Mouse (Mus musculus): Measurements from ENCODE around the gene Klf7.
"Not testable (repeated sequence)": the region's sequence is repeated elsewhere in the genome, so short reads cannot be mapped to it uniquely, and the experiment has no call there.

Klf7 gene

GRCm38 (mm10) chr1:64121559-64122465 lies at the start of gene Klf7:
Klf7 (minus strand) TSS chr1:64122282.
- DNase-seq (ENCODE audit: low read depth in 1 of 2, low spot score in 2 of 2) = peak; percentile 94 to 95

GRCm38 (mm10) chr1:64164526-64165062 lies 42.5 kb upstream of the Klf7 start:
- DNase-seq (ENCODE audit: low read depth in 1 of 2, low spot score in 2 of 2) = no peak

GRCm38 (mm10) chr1:64158766-64159165 lies 36.7 kb upstream of the Klf7 start:
- DNase-seq (ENCODE audit: low read depth in 1 of 2, low spot score in 2 of 2) = no peak

- DNase-seq (ENCODE audit: low read depth in 1 of 2, low spot score in 2 of 2) = no peak
Measured at GRCm38 (mm10) chr1:64149185-64149584, 27.1 kb upstream of the Klf7 start.

- no peak for DNase-seq (ENCODE audit: low read depth in 1 of 2, low spot score in 2 of 2)
Measured at GRCm38 (mm10) chr1:64142691-64143445, 20.8 kb upstream of the Klf7 start.

GRCm38 (mm10) chr1:64134439-64134838 lies 12.4 kb upstream of the Klf7 start:
- no peak for DNase-seq (ENCODE audit: low read depth in 1 of 2, low spot score in 2 of 2)

GRCm38 (mm10) chr1:64126822-64127221 lies 4.7 kb upstream of the Klf7 start:
- no peak for DNase-seq (ENCODE audit: low read depth in 1 of 2, low spot score in 2 of 2)

- no peak for DNase-seq (ENCODE audit: low read depth in 1 of 2, low spot score in 2 of 2)
Measured at GRCm38 (mm10) chr1:64122466-64122830, 366 bp upstream of the Klf7 start.

GRCm38 (mm10) chr1:64120811-64121515 lies 1.1 kb downstream of the Klf7 start:
- peak in 1 of 2 experiments; percentile 29 for DNase-seq (ENCODE audit: low read depth in 1 of 2, low spot score in 2 of 2)

GRCm38 (mm10) chr1:64120421-64120810 lies 1.7 kb downstream of the Klf7 start:
- no peak for DNase-seq (ENCODE audit: low read depth in 1 of 2, low spot score in 2 of 2)

- DNase-seq (ENCODE audit: low read depth in 1 of 2, low spot score in 2 of 2) = no peak
Measured at GRCm38 (mm10) chr1:64119851-64120250, 2.2 kb downstream of the Klf7 start.

- no peak for DNase-seq (ENCODE audit: low read depth in 1 of 2, low spot score in 2 of 2)
Measured at GRCm38 (mm10) chr1:64119358-64119794, 2.7 kb downstream of the Klf7 start.

- DNase-seq (ENCODE audit: low read depth in 1 of 2, low spot score in 2 of 2) = no peak
Measured at GRCm38 (mm10) chr1:64118285-64119170, 3.6 kb downstream of the Klf7 start.

GRCm38 (mm10) chr1:64117478-64118284 lies 4.4 kb downstream of the Klf7 start:
- no peak for DNase-seq (ENCODE audit: low read depth in 1 of 2, low spot score in 2 of 2)

- DNase-seq (ENCODE audit: low read depth in 1 of 2, low spot score in 2 of 2) = no peak
Measured at GRCm38 (mm10) chr1:64116746-64117455, 5.2 kb downstream of the Klf7 start.

GRCm38 (mm10) chr1:64114579-64114978 lies 7.5 kb downstream of the Klf7 start:
- DNase-seq (ENCODE audit: low read depth in 1 of 2, low spot score in 2 of 2) = no peak

GRCm38 (mm10) chr1:64108653-64109052 lies 13.4 kb downstream of the Klf7 start:
- not testable (repeated sequence) for DNase-seq (ENCODE audit: low read depth in 1 of 2, low spot score in 2 of 2)

GRCm38 (mm10) chr1:64107526-64107925 lies 14.6 kb downstream of the Klf7 start:
- no peak for DNase-seq (ENCODE audit: low read depth in 1 of 2, low spot score in 2 of 2)

- DNase-seq (ENCODE audit: low read depth in 1 of 2, low spot score in 2 of 2) = no peak
Measured at GRCm38 (mm10) chr1:64106127-64106526, 16.0 kb downstream of the Klf7 start.

Data from monocyte, adult 2 months (primary cell).